Mouse (Mus musculus) thymus, postnatal 14 days (tissue): Measurements from ENCODE around the gene Mrps12.

Source experiments
- DNase-seq: peaks from one replicate; pipeline ENCODE4 v3.0.0; 2021

Mrps12 gene

DNA sequence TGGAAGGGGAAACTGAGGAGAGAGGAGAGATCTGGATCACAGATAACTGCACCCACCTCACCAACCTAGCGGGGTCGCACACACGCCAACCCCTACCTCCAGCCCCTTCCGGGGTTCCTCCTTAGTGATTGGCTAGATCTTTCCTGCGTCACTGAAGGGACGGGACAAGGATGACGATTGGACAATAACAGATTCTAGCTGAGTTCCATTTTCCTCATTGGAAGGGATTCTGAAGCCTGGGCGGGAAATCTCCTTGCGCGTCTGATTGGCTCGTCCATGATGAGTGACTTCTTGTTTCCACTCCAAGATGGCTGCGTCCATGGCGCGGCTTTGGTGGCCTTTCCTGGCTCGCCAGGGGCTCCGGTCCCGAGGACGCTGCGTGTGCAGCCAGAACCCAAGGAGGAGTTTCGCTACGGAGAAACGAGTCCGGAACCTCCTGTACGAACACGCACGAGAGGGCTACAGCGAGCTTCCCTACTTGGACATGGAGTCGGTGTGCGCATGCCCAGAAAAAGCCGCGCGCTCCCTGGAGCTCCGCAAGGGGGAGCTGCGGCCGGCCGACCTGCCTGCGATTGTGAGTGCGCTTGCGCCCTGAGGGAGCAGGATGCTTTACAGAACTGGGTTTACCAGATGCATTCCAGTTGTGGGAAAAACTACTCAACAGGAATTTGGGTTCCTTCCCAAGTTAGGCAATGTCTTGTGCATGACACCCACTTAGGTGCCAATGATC lies at the start of gene Mrps12, which contains the start of gene Sars2:
Gene Mrps12, minus strand, starts transcription at position 112 of the 730 bp plus-strand sequence.
Gene Sars2, plus strand, starts transcription at position 284 of the 730 bp plus-strand sequence.
- peak; percentile 93 for DNase-seq

- peak; percentile 42 for DNase-seq
Observed at GRCm38 (mm10) chr7:28790066-28790806, 48.6 kb upstream of the Mrps12 start.

DNA sequence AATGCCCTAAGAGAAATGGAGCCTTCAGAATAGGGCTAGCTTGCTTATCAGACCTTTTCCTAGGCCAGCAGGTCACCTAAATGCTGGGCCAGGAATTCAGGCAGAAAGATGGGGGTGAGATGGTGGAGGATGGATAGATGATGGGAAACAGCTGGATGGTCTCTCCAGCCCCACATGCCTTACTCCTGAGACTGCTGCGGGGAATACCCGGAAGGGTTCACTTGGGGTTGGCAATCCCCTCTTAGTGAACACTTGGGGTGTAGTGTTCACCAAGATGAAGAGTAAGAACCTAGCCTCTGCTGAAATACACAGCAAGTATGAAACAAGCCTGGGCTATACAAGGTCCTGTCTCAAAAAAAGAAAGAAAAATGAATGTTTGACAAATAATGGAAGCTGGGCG lies 47.6 kb upstream of the Mrps12 start:
- DNase-seq = no peak

- peak; percentile 87 for DNase-seq
Observed at GRCm38 (mm10) chr7:28788307-28789195, 46.9 kb upstream of the Mrps12 start, which contains the start of gene Rinl. TSS of gene Rinl (plus strand) at chr7:28788969.

DNA sequence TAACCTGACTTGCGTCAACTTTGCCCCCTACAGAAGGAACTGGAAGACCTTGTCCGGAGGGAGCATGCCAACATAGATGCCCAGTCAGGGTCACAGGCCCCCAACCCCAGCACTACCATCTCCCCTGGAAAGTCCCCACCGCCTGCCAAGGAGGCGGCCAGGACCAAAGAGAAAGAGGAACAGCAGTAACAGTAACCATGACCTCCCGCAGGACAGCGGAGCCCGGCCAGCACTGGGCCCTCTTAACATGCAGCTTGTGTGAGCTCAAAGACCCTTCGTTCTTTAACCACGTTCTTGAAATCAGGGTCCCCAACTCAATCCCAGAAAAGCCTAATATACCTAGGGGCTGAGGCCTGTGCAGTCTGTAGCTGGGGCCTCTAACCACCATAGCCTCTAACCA lies 46.3 kb upstream of the Mrps12 start:
- no peak for DNase-seq

DNA sequence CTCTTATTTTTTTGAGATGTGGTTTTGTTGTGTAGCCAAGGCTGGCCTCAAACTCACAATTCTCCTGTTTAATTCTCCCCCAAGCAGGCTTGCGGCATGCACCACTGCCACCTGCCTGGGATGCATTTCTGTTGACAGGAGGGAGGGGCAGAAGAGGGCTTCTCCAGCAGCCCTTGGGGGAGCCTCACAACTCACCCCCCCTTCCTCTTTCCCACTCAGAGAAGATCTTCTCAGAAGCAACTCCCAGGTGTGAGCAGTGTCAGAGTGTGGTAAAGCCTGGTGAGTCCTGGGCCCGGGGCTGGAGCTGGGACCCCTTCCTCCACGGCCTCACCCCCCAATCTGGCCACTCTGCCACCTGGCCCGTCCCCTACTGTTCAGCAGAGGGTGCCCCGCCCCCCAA lies 43.5 kb upstream of the Mrps12 start:
- DNase-seq = peak; percentile 74

GRCm38 (mm10) chr7:28781261-28781663 lies 39.6 kb upstream of the Mrps12 start:
- peak; percentile 89 for DNase-seq

DNA sequence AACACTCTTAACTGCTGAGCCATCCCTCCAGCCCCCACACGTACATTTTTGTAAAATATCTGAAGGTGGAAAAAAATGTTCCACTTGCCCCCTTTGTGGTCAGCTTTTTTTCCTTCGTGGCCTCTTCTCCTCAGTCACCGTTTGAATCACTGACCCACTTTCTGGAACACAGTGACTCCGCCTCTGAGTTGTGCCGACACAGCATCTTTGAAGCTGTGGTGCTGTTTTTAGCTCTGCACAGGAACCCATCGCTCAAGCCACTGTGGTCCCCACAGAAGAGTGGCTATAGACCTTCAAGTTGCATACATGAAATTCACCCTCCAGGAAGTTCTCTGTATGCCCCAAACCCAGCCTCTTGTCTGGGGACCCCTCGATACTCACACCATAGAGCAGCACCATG lies 39.2 kb upstream of the Mrps12 start:
- peak; percentile 81 for DNase-seq

DNA sequence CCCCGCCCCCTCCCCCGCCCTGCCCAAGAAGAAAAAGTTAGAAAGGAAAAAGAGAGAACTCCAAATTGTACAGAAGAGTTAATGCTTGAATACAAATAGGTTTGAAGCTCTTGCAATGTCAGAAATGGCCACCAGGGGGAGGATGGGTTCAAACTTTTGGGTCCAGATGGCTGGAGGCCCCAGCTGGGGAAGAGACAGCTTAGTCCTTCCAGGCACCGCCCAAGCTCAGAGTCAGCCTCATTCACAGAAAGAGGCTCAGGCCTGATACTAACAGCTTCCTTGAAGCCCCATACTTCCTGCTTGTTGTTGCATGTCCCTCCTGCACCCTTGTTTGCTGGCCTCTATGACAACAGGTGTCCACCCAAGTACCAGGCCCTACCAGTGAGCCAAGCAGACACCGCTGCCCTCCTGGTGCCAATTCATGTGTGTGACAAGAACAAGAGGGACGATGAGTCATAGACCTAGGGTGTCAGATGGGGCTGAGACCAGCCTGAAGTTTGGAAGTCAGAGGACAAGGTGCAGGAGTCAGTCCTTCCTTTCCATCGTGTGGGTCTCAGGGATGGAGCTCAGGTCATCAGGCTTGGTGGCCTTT lies 38.5 kb upstream of the Mrps12 start:
- peak; percentile 95 for DNase-seq

GRCm38 (mm10) chr7:28778825-28779224 lies 37.2 kb upstream of the Mrps12 start:
- DNase-seq = no peak

GRCm38 (mm10) chr7:28775129-28775528 lies 33.5 kb upstream of the Mrps12 start:
- DNase-seq = no peak

DNA sequence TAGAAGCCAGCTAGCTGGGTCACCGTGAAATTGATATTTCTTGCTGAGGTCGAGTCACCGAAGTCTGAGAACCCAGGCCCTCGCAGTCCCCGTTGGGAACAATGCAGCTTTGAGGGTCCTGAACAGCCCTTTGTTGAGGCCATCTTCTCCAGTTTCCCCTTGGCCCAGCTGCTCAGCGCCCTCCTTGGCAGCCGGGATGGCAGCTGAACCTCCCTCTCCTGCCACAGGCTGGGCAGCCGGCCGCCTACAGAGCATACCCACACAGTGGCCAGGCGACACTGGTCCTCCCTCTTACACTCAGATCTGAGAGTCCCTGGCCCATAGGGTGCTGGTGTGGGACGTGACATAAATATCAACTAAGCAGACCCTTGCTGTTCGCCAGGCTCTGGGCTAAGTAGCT lies 32.5 kb upstream of the Mrps12 start:
- no peak for DNase-seq

DNA sequence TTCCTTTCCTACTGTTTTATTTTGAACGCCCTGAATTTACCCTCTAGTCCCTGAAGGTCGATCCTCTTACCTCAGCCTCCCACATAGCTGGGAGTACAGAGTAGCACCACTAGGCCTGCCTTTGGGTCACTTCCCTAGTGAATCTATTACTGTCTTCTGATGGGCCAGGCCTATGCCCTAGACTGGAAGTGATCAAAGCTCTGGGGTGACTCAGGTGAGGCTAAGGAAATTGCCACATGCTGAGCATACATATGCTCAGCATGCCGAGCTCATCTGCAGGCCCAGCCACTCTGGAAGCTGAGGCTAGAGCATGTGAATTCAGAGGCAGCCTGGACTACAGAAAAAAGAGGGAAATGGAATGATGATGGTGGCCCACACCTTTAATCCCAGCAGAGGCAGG lies 31.5 kb upstream of the Mrps12 start:
- no peak for DNase-seq

DNA sequence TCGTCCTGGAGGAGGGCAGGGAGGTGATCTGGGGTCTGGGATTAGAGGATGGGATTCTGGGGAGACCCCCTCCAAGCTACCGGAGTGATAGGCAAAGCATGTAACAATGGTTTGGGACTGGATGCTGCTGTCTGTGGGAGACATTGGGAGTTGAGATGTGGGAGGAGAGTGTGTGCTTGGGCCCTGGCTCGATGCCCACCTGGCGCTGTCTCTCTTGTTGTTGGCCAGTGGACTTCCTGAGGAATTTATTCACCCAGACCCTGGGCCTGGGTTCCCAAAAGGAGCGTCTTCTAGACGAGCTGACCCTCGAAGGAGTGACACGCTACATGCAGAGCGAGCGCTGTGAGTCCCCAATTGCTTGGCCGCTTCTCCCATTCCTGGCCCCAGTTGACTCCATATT lies 30.2 kb upstream of the Mrps12 start:
- DNase-seq = no peak

GRCm38 (mm10) chr7:28770309-28770708 lies 28.7 kb upstream of the Mrps12 start:
- DNase-seq = no peak

DNA sequence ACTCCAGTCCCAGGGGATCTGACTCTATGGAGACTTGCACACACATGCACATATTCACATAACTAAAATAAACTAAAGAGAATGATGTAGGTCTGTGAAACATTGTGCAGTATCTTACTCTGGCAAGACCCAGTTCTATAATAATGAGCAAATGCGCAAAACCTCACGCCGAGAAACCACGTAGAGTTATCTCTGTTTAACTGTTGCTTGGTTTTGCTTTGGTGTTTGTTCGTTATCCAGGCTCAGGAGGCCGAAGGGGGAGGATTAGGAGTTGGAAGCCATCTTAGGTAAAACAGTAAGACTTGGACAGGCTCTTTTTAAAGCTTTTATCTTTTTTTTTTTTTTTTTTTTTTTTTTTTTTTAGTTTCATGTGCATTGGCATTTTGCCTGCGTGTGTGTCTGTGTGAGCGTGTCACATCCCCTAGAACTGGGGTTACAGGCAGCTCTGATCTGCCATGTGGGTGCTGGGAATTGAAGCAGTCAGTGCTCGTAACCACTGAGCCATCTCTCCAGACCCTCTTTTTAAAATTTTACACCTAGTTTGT lies 27.9 kb upstream of the Mrps12 start:
- DNase-seq = no peak

DNA sequence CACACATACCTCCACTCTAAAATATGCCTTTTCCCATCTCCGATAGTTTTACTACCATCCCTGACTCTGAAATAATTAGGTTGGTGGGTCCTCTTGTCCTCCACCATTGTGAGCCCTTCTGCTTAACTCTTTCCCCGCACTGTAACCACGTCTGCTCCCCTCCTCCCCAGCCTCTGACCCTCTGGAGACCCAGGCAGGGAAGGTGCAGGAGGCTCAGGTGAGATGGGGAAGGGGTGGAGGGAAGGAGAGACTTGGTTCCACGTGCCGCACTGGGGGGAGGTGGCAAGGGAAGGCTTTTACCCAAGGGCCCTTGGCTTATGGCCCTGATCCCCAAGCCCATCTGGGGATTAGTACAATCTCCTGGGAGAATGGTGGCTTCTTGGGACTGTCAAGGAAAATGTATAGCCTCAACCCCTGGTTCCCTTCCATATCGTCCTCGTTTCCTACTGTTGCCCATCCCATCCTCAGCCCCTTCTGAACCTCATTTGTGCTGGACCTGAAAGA lies 25.9 kb upstream of the Mrps12 start, which contains the start of gene Nfkbib:
Gene Nfkbib, minus strand, starts transcription at position 51 of the 504 bp plus-strand sequence.
- DNase-seq = no peak

DNA sequence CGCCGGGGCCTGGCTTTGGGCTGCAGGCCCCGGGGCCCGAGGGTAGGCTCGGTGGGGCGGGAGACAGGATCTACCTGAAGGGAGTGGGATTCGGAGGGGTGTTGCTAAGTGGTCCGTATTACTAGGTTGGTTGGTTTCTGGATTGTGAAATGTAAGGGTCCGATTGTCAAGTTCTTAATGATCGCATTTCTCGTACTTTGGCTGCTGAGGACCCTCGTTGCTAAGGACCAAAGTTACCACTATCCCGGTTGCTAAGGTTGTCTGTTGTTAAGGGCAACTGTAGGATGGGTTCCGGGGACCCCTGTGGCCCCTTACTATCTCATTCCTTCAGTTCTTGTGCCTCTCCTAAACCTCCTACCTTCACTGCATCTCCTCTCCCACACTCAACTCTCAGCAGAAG lies 25.3 kb upstream of the Mrps12 start:
- DNase-seq = no peak

GRCm38 (mm10) chr7:28766173-28766879 lies 24.7 kb upstream of the Mrps12 start, which contains the start of gene Sirt2:
TSS of gene Sirt2 (plus strand) at chr7:28766735.
- peak; percentile 95 for DNase-seq

DNA sequence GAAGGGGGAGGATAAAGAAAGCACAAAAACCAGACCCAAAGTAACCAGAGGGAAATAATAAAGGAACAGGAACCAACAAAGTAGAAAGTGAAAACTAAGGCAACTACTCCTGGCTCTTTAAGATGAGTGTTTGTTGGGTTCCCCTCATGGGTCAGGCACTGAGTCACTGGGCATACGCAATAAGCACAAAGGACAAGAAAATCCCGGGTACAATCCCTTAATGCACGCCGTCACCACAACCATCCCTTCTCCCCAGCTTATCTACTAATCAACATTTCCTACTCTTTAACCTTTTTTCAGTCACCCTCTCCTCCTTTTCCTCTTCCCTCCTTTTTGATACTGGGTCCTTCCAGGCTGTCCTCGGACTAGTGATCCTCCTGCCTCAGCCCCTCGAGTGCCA lies 23.6 kb upstream of the Mrps12 start:
- DNase-seq = no peak

DNA sequence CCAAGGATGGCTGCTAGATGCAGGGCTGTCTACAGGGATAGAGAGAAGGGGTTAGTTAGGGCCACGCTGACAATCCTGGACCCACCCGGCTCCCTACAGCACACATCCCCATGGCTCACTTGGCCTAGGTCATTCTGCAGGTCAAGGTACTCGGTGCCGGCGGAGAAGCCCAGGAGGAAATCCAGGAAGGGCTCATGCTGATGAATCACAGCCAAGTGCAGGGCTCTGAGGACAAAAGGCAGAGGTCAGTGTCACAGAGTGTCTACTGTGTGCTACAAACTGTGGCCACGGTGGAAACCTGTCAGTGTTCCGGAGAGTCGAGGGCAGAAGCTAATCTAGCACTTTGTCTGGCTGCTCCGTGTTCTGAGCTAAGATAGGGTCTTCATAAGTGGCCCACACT lies 20.3 kb upstream of the Mrps12 start:
- DNase-seq = no peak
